Mouse (Mus musculus): ENCODE data around the gene Fbf1. TPM values are rescaled to one million over a fixed set of nuclear protein-coding genes. Genes with fewer than 3 reads are reported as not detected.

Gene Fbf1
- 48.6 and 48.9 TPM in 2 replicates for polyA plus RNA-seq (2015; fragmentation: Nextera tagmentation; extraction: Ambion mirVana)

- under 1% methylated on average over 40 of the region's 40 CpGs for WGBS
- Histone ChIP-seq H3K27ac (peak within 1 kb of the TSS; percentile 77), H3K36me3 (peaks cover 44% of the 10 kb centered on the region), H3K9me3 (no peaks in the 10 kb centered on the region), H3K4me3 (peak within 1 kb of the TSS; percentile 59), H3K9ac (peak within 1 kb of the TSS; percentile 85), H3K4me2 (replicated peaks) (peak within 1 kb of the TSS; percentile 84), H3K27me3 (no peaks in the 10 kb centered on the region), H3K4me1 (peaks cover 18% of the 10 kb centered on the region)
- peak; percentile 97 for ATAC-seq (ENCODE audit: low FRiP score, low read depth)
These were observed at the start of gene Fbf1 for GRCm38 (mm10) chr11:116167884-116168439. TSS of gene Fbf1 (minus strand) at chr11:116168166.

GRCm38 (mm10) chr11:116216549-116216948, 48.6 kb upstream of the Fbf1 start:
- Histone ChIP-seq H3K4me2 (replicated peaks) (no peak overlapping the region), H3K4me3 (no peak overlapping the region), H3K27me3 (peaks cover 12% of the 10 kb centered on the region), H3K9ac (no peak overlapping the region), H3K36me3 (0 out of 2 replicates have a peak, but pooled peaks cover 6% of the 10 kb centered on the region), H3K9me3 (peaks cover 7% of the 10 kb centered on the region), H3K4me1 (peaks cover 16% of the 10 kb centered on the region), H3K27ac (no peak overlapping the region)
- WGBS: 82% methylated on average over 11 of the region's 11 CpGs
- ATAC-seq (ENCODE audit: low FRiP score, low read depth): no peak

GRCm38 (mm10) chr11:116215991-116216390, 48.0 kb upstream of the Fbf1 start:
- no peak overlapping the region for H3K9ac ChIP-seq
- WGBS: 88% methylated on average over 6 of the region's 6 CpGs
- no peak for ATAC-seq (ENCODE audit: low FRiP score, low read depth)
- H3K4me2 ChIP-seq (replicated peaks): no peak overlapping the region
- H3K27me3 ChIP-seq: peaks cover 6% of the 10 kb centered on the region
- H3K27ac ChIP-seq: no peak overlapping the region
- H3K9me3 ChIP-seq: peaks cover 2% of the 10 kb centered on the region; the same call in 1 of the 2 replicates
- H3K4me1 ChIP-seq: peaks cover 16% of the 10 kb centered on the region
- 0 out of 2 replicates have a peak, but pooled peaks cover 6% of the 10 kb centered on the region for H3K36me3 ChIP-seq
- H3K4me3 ChIP-seq: no peak overlapping the region

- Histone ChIP-seq H3K36me3 (0 out of 2 replicates have a peak, but pooled peaks cover 6% of the 10 kb centered on the region), H3K4me3 (no peak overlapping the region), H3K27me3 (no peaks in the 10 kb centered on the region), H3K4me1 (peaks cover 16% of the 10 kb centered on the region), H3K9me3 (no peaks in the 10 kb centered on the region), H3K9ac (no peak overlapping the region), H3K4me2 (replicated peaks) (no peak overlapping the region), H3K27ac (no peak overlapping the region)
- ATAC-seq (ENCODE audit: low FRiP score, low read depth): no peak
- 83% methylated on average over 7 of the region's 7 CpGs for WGBS
These were observed 47.2 kb upstream of the Fbf1 start for GRCm38 (mm10) chr11:116215181-116215580.

- ATAC-seq (ENCODE audit: low FRiP score, low read depth): no peak
- WGBS: 89% methylated on average over 13 of the region's 13 CpGs
- Histone ChIP-seq H3K36me3 (peaks cover 9% of the 10 kb centered on the region; the same call in 1 of the 2 replicates), H3K9ac (no peak overlapping the region), H3K4me2 (replicated peaks) (no peak overlapping the region), H3K4me1 (peaks cover 7% of the 10 kb centered on the region), H3K27ac (no peak overlapping the region), H3K27me3 (no peaks in the 10 kb centered on the region), H3K4me3 (no peak overlapping the region), H3K9me3 (no peaks in the 10 kb centered on the region)
These were observed 46.0 kb upstream of the Fbf1 start for GRCm38 (mm10) chr11:116213877-116214510.

GRCm38 (mm10) chr11:116212847-116213246, 44.9 kb upstream of the Fbf1 start:
- Histone ChIP-seq H3K4me3 (no peak overlapping the region), H3K36me3 (peaks cover 9% of the 10 kb centered on the region; the same call in 1 of the 2 replicates), H3K4me1 (no peaks in the 10 kb centered on the region), H3K27me3 (no peaks in the 10 kb centered on the region), H3K9me3 (no peaks in the 10 kb centered on the region), H3K9ac (no peak overlapping the region), H3K27ac (no peak overlapping the region), H3K4me2 (replicated peaks) (no peak overlapping the region)
- 95% methylated on average over 6 of the region's 6 CpGs for WGBS
- ATAC-seq (ENCODE audit: low FRiP score, low read depth): no peak

- Histone ChIP-seq H3K4me3 (no peak overlapping the region), H3K27me3 (no peaks in the 10 kb centered on the region), H3K9me3 (no peaks in the 10 kb centered on the region), H3K9ac (no peak overlapping the region), H3K36me3 (peaks cover 28% of the 10 kb centered on the region), H3K4me1 (no peaks in the 10 kb centered on the region), H3K4me2 (replicated peaks) (no peak overlapping the region), H3K27ac (no peak overlapping the region)
- no peak for ATAC-seq (ENCODE audit: low FRiP score, low read depth)
- 73% methylated on average over 5 of the region's 5 CpGs for WGBS
These were observed 42.7 kb upstream of the Fbf1 start for GRCm38 (mm10) chr11:116210696-116211095.

- no peaks in the 10 kb centered on the region for H3K4me1 ChIP-seq
- no peak for ATAC-seq (ENCODE audit: low FRiP score, low read depth)
- no peak overlapping the region for H3K4me3 ChIP-seq
- no peak overlapping the region for H3K4me2 ChIP-seq (replicated peaks)
- H3K9me3 ChIP-seq: no peaks in the 10 kb centered on the region
- 74% methylated on average over 8 of the region's 8 CpGs for WGBS
- H3K9ac ChIP-seq: no peak overlapping the region
- no peaks in the 10 kb centered on the region for H3K27me3 ChIP-seq
- peaks cover 35% of the 10 kb centered on the region for H3K36me3 ChIP-seq
- H3K27ac ChIP-seq: no peak overlapping the region
These were observed 41.3 kb upstream of the Fbf1 start for GRCm38 (mm10) chr11:116209257-116209656.

- H3K4me1 ChIP-seq: no peaks in the 10 kb centered on the region
- no peak overlapping the region for H3K4me3 ChIP-seq
- no peak for ATAC-seq (ENCODE audit: low FRiP score, low read depth)
- peaks cover 39% of the 10 kb centered on the region for H3K36me3 ChIP-seq
- WGBS: 83% methylated on average over 3 of the region's 3 CpGs
- no peaks in the 10 kb centered on the region for H3K9me3 ChIP-seq
- no peaks in the 10 kb centered on the region for H3K27me3 ChIP-seq
- no peak overlapping the region for H3K9ac ChIP-seq
- H3K27ac ChIP-seq: no peak overlapping the region
- no peak overlapping the region for H3K4me2 ChIP-seq (replicated peaks)
These were observed 40.7 kb upstream of the Fbf1 start for GRCm38 (mm10) chr11:116208660-116209059.

- Histone ChIP-seq H3K4me2 (replicated peaks) (no peak overlapping the region), H3K9ac (no peak overlapping the region), H3K9me3 (no peaks in the 10 kb centered on the region), H3K4me1 (no peaks in the 10 kb centered on the region), H3K27ac (no peak overlapping the region), H3K4me3 (no peak overlapping the region), H3K27me3 (no peaks in the 10 kb centered on the region), H3K36me3 (peaks cover 40% of the 10 kb centered on the region)
- no peak for ATAC-seq (ENCODE audit: low FRiP score, low read depth)
- 75% methylated on average over 4 of the region's 4 CpGs for WGBS
These were observed 38.7 kb upstream of the Fbf1 start for GRCm38 (mm10) chr11:116206678-116207077.

- Histone ChIP-seq H3K4me1 (peaks cover 4% of the 10 kb centered on the region), H3K4me2 (replicated peaks) (no peak overlapping the region), H3K27me3 (no peaks in the 10 kb centered on the region), H3K27ac (no peak overlapping the region), H3K9ac (no peak overlapping the region), H3K36me3 (peaks cover 37% of the 10 kb centered on the region), H3K9me3 (no peaks in the 10 kb centered on the region), H3K4me3 (no peak overlapping the region)
- WGBS: 94% methylated on average over 3 of the region's 3 CpGs
- ATAC-seq (ENCODE audit: low FRiP score, low read depth): no peak
These were observed 35.2 kb upstream of the Fbf1 start for GRCm38 (mm10) chr11:116203150-116203549.

GRCm38 (mm10) chr11:116201151-116201550, 33.2 kb upstream of the Fbf1 start:
- H3K27ac ChIP-seq: no peak overlapping the region
- H3K9ac ChIP-seq: no peak overlapping the region
- H3K4me3 ChIP-seq: no peak overlapping the region
- no peaks in the 10 kb centered on the region for H3K27me3 ChIP-seq
- H3K36me3 ChIP-seq: peaks cover 29% of the 10 kb centered on the region
- ATAC-seq (ENCODE audit: low FRiP score, low read depth): no peak
- peaks cover 17% of the 10 kb centered on the region for H3K4me1 ChIP-seq
- 93% methylated on average over 2 of the region's 2 CpGs for WGBS
- no peak overlapping the region for H3K4me2 ChIP-seq (replicated peaks)
- H3K9me3 ChIP-seq: no peaks in the 10 kb centered on the region
